Mouse (Mus musculus): ENCODE data around the gene Zfp286. TPM values are rescaled to one million over a fixed set of nuclear protein-coding genes. Genes with fewer than 3 reads are reported as not detected.

Zfp286 gene
- polyA plus RNA-seq, 1 experiment from 2014 or later, result 17.3 TPM

DNA sequence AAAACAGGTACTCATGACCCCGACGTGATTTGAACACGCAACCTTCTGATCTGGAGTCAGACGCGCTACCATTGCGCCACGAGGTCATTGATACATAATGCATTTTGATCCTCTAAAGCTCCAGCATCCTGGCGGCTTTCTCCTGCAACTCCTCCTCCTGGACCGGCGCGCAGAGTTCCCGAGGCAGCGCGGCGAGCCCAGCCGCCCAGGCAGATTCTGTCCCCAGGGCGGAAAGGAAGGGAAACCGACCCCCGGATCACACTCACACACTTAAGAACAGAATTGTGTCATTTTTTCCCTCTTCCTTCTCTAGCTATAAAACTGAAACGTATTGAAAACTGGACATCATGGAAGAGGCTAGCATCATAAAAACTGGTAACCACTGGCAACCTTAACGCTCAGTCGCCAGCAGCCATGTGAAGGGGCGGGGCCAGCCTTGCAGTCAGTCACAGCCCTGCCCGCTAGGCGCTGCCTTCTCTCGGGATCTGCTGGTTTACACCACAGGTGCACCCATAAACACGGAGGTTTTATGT is 43.2 kb downstream of the Zfp286 start:
- peak; percentile 86 for ATAC-seq (ENCODE audit: insufficient read depth)
- no peak overlapping the region for H3K27ac ChIP-seq (ENCODE audit: low read depth)
- WGBS, result 2% methylated on average over 27 of the region's 27 CpGs

DNA sequence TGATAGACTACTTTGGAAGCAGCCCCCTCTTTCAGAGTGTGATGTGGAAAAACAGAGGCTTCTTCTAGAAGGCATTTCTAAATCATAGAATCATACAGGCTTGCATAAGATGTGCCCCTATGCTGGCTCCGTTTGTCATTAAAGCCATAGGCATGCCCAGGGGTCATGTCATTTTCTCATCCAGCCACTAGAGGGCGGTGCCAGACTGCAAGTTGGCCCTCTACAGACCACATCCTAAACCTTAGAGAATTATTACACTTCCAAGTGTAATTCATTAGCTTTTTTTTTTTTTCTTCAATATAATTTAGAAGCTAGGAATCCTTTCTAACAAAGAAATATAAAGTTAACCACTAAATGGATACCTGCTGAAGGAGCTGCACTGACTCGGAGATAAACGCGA is 45.2 kb downstream of the Zfp286 start:
- ATAC-seq (ENCODE audit: insufficient read depth) (0 out of 2 replicates have a peak, but pooled peaks have one; percentile 41), DNase-seq (peak; percentile 91)
- Histone ChIP-seq H3K4me1 (ENCODE audit: insufficient read depth) (no peaks in the 10 kb centered on the region), H3K9ac (no peak overlapping the region), H3K9me3 (ENCODE audit: low read depth, low read length) (no peaks in the 10 kb centered on the region), H3K4me3 (ENCODE audit: low read depth, low read length) (no peak overlapping the region), H3K36me3 (ENCODE audit: insufficient read depth) (no peaks in the 10 kb centered on the region), H3K27me3 (ENCODE audit: insufficient read depth, low read length) (peaks cover 26% of the 10 kb centered on the region), H3K27ac (ENCODE audit: low read depth) (no peak overlapping the region), H3K4me2 (no peak overlapping the region)
- peak; percentile 93 for TF ChIP-seq CTCF (IDR thresholded peaks at IDR 0.05; ENCODE audit: low read depth)
- WGBS, result 45% methylated on average over 5 of the region's 5 CpGs

More for the DNA sequence above, 43.2 kb downstream of the Zfp286 start:
- TF ChIP-seq CTCF (IDR thresholded peaks at IDR 0.05; ENCODE audit: low read depth), result peak; percentile 57
- Histone ChIP-seq H3K4me3 (ENCODE audit: low read depth, low read length) (peak overlapping the region; percentile 36), H3K27me3 (ENCODE audit: insufficient read depth, low read length) (peaks cover 26% of the 10 kb centered on the region), H3K4me2 (peak overlapping the region; percentile 65), H3K9me3 (ENCODE audit: low read depth, low read length) (no peaks in the 10 kb centered on the region), H3K4me1 (ENCODE audit: insufficient read depth) (no peaks in the 10 kb centered on the region), H3K36me3 (ENCODE audit: insufficient read depth) (no peaks in the 10 kb centered on the region), H3K9ac (peak overlapping the region; percentile 28; the same call in 1 of the 2 replicates)
- DNase-seq, result peak; percentile 74

DNA sequence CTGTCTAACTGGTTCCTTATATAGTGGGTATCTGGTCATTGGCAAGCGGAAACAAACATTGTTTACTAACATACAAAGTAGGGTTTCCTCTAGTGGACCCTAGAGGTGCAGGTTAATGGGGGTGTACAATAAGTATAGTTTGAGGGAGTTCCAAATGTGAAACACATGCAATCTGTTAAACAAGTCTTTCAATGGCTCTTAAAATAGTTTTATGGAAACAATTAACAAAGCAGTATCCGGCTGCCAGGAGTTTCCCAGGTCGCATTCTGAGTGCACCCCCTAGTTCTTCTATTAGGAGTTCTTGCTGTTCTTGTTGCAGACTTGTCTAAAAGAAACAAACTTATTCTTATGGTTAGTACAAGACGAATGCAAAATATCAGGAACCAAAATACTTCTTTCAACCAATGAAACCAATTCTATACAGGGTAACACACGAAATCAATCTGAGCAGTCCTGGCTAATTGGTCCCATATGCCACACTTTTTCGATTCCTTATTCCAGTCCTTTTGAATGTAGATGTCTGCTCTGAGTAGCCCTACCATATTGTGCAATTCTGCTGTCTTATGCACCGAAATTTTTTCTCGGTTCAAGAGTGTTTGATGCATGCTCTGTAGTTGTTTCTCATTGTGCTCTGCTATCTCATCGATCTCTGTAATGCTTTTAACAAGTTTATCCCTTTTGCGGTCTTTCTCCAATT is 46.9 kb downstream of the Zfp286 start:
- ATAC-seq (ENCODE audit: insufficient read depth) (no peak), DNase-seq (no peak)
- Histone ChIP-seq H3K9me3 (ENCODE audit: low read depth, low read length) (no peaks in the 10 kb centered on the region), H3K4me2 (no peak overlapping the region), H3K27me3 (ENCODE audit: insufficient read depth, low read length) (peaks cover 18% of the 10 kb centered on the region), H3K4me3 (ENCODE audit: low read depth, low read length) (no peak overlapping the region), H3K9ac (no peak overlapping the region), H3K4me1 (ENCODE audit: insufficient read depth) (no peaks in the 10 kb centered on the region), H3K36me3 (ENCODE audit: insufficient read depth) (no peaks in the 10 kb centered on the region), H3K27ac (ENCODE audit: low read depth) (no peak overlapping the region)
- TF ChIP-seq CTCF (IDR thresholded peaks at IDR 0.05; ENCODE audit: low read depth), result no peak
- 67% methylated on average over 10 of the region's 10 CpGs for WGBS

DNA sequence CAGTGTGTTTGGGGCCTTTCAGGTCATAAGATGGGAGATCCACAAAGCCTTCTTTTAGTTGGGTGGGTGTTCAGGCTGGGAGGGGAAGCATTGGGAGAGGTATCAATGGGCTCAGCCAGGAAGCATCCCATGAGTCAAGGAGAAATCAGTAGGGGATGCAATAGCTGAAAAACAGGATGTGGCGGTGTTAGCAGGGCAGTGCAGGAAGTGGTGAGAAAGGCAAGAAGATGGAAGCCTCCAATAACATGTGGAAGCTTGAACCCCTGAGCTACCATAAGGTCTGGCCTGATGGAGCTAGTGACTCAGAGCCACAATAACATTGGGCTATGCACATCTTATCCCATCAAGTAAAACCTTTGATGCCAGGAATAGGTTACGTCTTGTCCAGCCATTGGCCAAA is 48.1 kb downstream of the Zfp286 start:
- no peak overlapping the region for H3K27ac ChIP-seq (ENCODE audit: low read depth)
- H3K4me1 ChIP-seq (ENCODE audit: insufficient read depth), result no peaks in the 10 kb centered on the region
- WGBS, result 94% methylated on average over 2 of the region's 2 CpGs
- H3K4me3 ChIP-seq (ENCODE audit: low read depth, low read length), result no peak overlapping the region
- H3K4me2 ChIP-seq, result no peak overlapping the region
- DNase-seq, result no peak
- H3K9me3 ChIP-seq (ENCODE audit: low read depth, low read length), result no peaks in the 10 kb centered on the region
- no peak for TF ChIP-seq CTCF (IDR thresholded peaks at IDR 0.05; ENCODE audit: low read depth)
- peaks cover 11% of the 10 kb centered on the region for H3K27me3 ChIP-seq (ENCODE audit: insufficient read depth, low read length)
- no peaks in the 10 kb centered on the region for H3K36me3 ChIP-seq (ENCODE audit: insufficient read depth)
- H3K9ac ChIP-seq, result no peak overlapping the region
- ATAC-seq (ENCODE audit: insufficient read depth), result no peak

DNA sequence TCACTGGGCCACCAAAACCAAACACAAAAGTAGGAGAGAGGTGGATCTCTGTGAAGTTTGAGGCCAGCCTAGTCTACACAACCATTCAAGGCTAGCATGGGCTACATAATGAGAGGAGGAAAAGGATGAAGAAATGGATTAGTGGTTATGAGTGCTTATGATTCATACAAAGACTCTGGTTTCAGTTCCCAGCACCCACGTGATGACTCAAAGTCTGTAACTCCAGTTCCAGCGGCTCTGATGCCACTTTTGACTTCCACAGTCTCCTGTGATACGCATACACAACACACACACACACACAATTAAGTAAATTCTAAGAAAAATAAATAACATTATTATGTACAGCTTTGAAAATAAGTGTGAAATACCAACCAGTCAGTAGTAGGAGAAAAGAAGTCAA is 56.6 kb downstream of the Zfp286 start:
- no peak overlapping the region for H3K4me3 ChIP-seq (ENCODE audit: low read depth, low read length)
- no peak overlapping the region for H3K4me2 ChIP-seq
- H3K4me1 ChIP-seq (ENCODE audit: insufficient read depth), result no peaks in the 10 kb centered on the region
- H3K9ac ChIP-seq, result no peak overlapping the region
- H3K27me3 ChIP-seq (ENCODE audit: insufficient read depth, low read length), result no peaks in the 10 kb centered on the region
- no peaks in the 10 kb centered on the region for H3K36me3 ChIP-seq (ENCODE audit: insufficient read depth)
- ATAC-seq (ENCODE audit: insufficient read depth) (no peak), DNase-seq (no peak)
- H3K9me3 ChIP-seq (ENCODE audit: low read depth, low read length), result no peaks in the 10 kb centered on the region
- WGBS, result 72% methylated on average over 3 of the region's 3 CpGs
- H3K27ac ChIP-seq (ENCODE audit: low read depth), result no peak overlapping the region
- no peak for TF ChIP-seq CTCF (IDR thresholded peaks at IDR 0.05; ENCODE audit: low read depth)

DNA sequence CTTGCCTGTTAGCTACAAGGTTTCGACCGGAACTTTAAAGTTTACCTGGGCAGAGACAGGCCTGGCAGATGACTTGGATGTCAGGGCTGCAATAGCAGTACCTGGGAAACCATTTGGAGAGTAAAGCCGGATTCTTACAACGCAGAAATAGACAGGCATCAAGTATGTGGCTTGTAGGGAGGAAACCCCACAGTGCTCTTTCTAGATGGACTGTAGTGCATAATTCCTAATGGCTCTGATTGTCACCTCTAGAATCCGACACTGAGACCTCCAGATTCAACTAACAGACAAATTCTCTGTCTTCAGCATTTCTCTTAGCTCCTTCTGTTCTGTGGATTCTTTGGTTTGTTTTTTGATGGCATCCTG is 57.3 kb downstream of the Zfp286 start:
- Histone ChIP-seq H3K36me3 (ENCODE audit: insufficient read depth) (peaks cover 6% of the 10 kb centered on the region; the same call in 1 of the 2 replicates), H3K9me3 (ENCODE audit: low read depth, low read length) (no peaks in the 10 kb centered on the region), H3K4me2 (peak overlapping the region; percentile 89), H3K4me1 (ENCODE audit: insufficient read depth) (no peaks in the 10 kb centered on the region), H3K27me3 (ENCODE audit: insufficient read depth, low read length) (no peaks in the 10 kb centered on the region), H3K27ac (ENCODE audit: low read depth) (no peak overlapping the region), H3K9ac (no peak overlapping the region), H3K4me3 (ENCODE audit: low read depth, low read length) (peak overlapping the region; percentile 74)
- DNase-seq (no peak), ATAC-seq (ENCODE audit: insufficient read depth) (no peak)
- 15% methylated on average over 5 of the region's 5 CpGs for WGBS
- TF ChIP-seq CTCF (IDR thresholded peaks at IDR 0.05; ENCODE audit: low read depth), result no peak

DNA sequence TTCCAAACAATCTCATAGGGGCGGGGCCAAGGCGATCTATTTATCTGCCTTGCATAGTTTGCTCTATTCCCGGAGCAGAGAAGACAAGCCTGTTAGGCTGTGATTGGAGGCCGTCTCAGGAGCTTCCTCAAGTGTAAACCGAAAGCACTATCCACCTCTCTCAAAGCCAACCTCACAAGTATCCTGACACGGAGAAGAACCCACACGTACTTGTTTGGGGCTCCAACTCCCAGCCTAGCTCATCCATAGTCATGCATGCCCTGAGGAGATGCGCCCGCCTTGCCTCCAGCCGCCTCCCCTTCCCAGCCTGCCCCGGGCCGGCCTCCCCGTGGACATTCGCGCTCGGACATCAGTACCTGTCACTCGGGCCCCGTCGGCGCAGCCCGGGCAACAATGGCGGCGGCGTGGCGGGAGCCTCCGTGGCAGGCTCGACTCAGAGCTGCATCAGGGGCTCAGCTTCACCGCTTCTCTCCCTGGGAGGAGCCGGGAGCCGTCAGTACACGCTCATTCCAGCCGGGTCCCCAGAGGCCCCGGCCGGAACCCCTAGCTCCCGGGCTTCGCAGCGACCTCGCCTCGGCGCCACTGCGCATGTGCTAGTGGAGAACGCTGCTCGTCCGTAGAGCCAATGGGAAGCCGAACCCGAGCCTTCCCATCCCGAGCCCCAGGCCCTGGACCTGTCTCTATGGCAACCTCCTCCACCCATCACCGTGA is 57.8 kb downstream of the Zfp286 start, which contains the start of gene Zfp287:
TSS of gene Zfp287 (minus strand) at position 595 of the 711 bp plus-strand sequence.
- Histone ChIP-seq H3K36me3 (ENCODE audit: insufficient read depth) (peaks cover 7% of the 10 kb centered on the region; the same call in 1 of the 2 replicates), H3K4me1 (ENCODE audit: insufficient read depth) (no peaks in the 10 kb centered on the region), H3K9ac (peak within 1 kb of the TSS; percentile 66), H3K27ac (ENCODE audit: low read depth) (peak within 1 kb of the TSS; percentile 75; the same call in 1 of the 2 replicates), H3K4me3 (ENCODE audit: low read depth, low read length) (peak within 1 kb of the TSS; percentile 74), H3K4me2 (peak within 1 kb of the TSS; percentile 89), H3K9me3 (ENCODE audit: low read depth, low read length) (no peaks in the 10 kb centered on the region), H3K27me3 (ENCODE audit: insufficient read depth, low read length) (no peaks in the 10 kb centered on the region)
- ATAC-seq (ENCODE audit: insufficient read depth) (peak; percentile 99), DNase-seq (peak; percentile 95)
- 1% methylated on average over 48 of the region's 48 CpGs for WGBS
- no peak for TF ChIP-seq CTCF (IDR thresholded peaks at IDR 0.05; ENCODE audit: low read depth)
